Mouse (Mus musculus): ENCODE measurements around the gene P2ry6.

Gene P2ry6

GRCm38 (mm10) chr7:100993166-100993565, 18.7 kb upstream of the P2ry6 start:
- in situ Hi-C loops (cut with MboI; ENCODE audit: low pct_unique_long_range_greater_than_20kb in 1 of 2, low sequenced_read_pairs in 2 of 2, unreplicated experiment in 1 of 2), result loop anchor here in 1 of 2 experiments (10.0 kb wide), 1 partner anchor 52 kb away; no protein-coding TSS in a partner anchor

- in situ Hi-C loops (cut with MboI; ENCODE audit: low pct_unique_long_range_greater_than_20kb in 1 of 2, low sequenced_read_pairs in 2 of 2, unreplicated experiment in 1 of 2), result loop anchor here in 1 of 2 experiments (10.0 kb wide), 1 partner anchor 53 kb away; no protein-coding TSS in a partner anchor
These were observed 17.5 kb upstream of the P2ry6 start for GRCm38 (mm10) chr7:100991972-100992371.

- in situ Hi-C loops (cut with MboI; ENCODE audit: low pct_unique_long_range_greater_than_20kb in 1 of 2, low sequenced_read_pairs in 2 of 2, unreplicated experiment in 1 of 2), result loop anchor here in 1 of 2 experiments (10.0 kb wide), 1 partner anchor 54 kb away; no protein-coding TSS in a partner anchor
These were observed 16.3 kb upstream of the P2ry6 start for GRCm38 (mm10) chr7:100990636-100991311.

GRCm38 (mm10) chr7:100988092-100988491, 13.6 kb upstream of the P2ry6 start:
- in situ Hi-C loops (cut with MboI; ENCODE audit: low pct_unique_long_range_greater_than_20kb in 1 of 2, low sequenced_read_pairs in 2 of 2, unreplicated experiment in 1 of 2), result no loop called here

GRCm38 (mm10) chr7:100984452-100985395, 10.3 kb upstream of the P2ry6 start:
- in situ Hi-C loops (cut with MboI; ENCODE audit: low pct_unique_long_range_greater_than_20kb in 1 of 2, low sequenced_read_pairs in 2 of 2, unreplicated experiment in 1 of 2), result no loop called here

GRCm38 (mm10) chr7:100979175-100979574, 4.7 kb upstream of the P2ry6 start:
- in situ Hi-C loops (cut with MboI; ENCODE audit: low pct_unique_long_range_greater_than_20kb in 1 of 2, low sequenced_read_pairs in 2 of 2, unreplicated experiment in 1 of 2), result no loop called here

GRCm38 (mm10) chr7:100978171-100978570, 3.7 kb upstream of the P2ry6 start:
- in situ Hi-C loops (cut with MboI; ENCODE audit: low pct_unique_long_range_greater_than_20kb in 1 of 2, low sequenced_read_pairs in 2 of 2, unreplicated experiment in 1 of 2), result no loop called here

- in situ Hi-C loops (cut with MboI; ENCODE audit: low pct_unique_long_range_greater_than_20kb in 1 of 2, low sequenced_read_pairs in 2 of 2, unreplicated experiment in 1 of 2), result no loop called here
These were observed 1.6 kb downstream of the P2ry6 start for GRCm38 (mm10) chr7:100972875-100973274.

- in situ Hi-C loops (cut with MboI; ENCODE audit: low pct_unique_long_range_greater_than_20kb in 1 of 2, low sequenced_read_pairs in 2 of 2, unreplicated experiment in 1 of 2), result no loop called here
These were observed 5.4 kb downstream of the P2ry6 start for GRCm38 (mm10) chr7:100968874-100969659.

GRCm38 (mm10) chr7:100968376-100968775, 6.1 kb downstream of the P2ry6 start:
- in situ Hi-C loops (cut with MboI; ENCODE audit: low pct_unique_long_range_greater_than_20kb in 1 of 2, low sequenced_read_pairs in 2 of 2, unreplicated experiment in 1 of 2), result no loop called here

GRCm38 (mm10) chr7:100967850-100968249, 6.6 kb downstream of the P2ry6 start:
- in situ Hi-C loops (cut with MboI; ENCODE audit: low pct_unique_long_range_greater_than_20kb in 1 of 2, low sequenced_read_pairs in 2 of 2, unreplicated experiment in 1 of 2), result no loop called here

- in situ Hi-C loops (cut with MboI; ENCODE audit: low pct_unique_long_range_greater_than_20kb in 1 of 2, low sequenced_read_pairs in 2 of 2, unreplicated experiment in 1 of 2), result no loop called here
These were observed 8.4 kb downstream of the P2ry6 start for GRCm38 (mm10) chr7:100966014-100966413.

- in situ Hi-C loops (cut with MboI; ENCODE audit: low pct_unique_long_range_greater_than_20kb in 1 of 2, low sequenced_read_pairs in 2 of 2, unreplicated experiment in 1 of 2), result no loop called here
These were observed 9.4 kb downstream of the P2ry6 start for GRCm38 (mm10) chr7:100965079-100965478.

GRCm38 (mm10) chr7:100964242-100964641, 10.2 kb downstream of the P2ry6 start:
- in situ Hi-C loops (cut with MboI; ENCODE audit: low pct_unique_long_range_greater_than_20kb in 1 of 2, low sequenced_read_pairs in 2 of 2, unreplicated experiment in 1 of 2), result no loop called here

GRCm38 (mm10) chr7:100963381-100963780, 11.1 kb downstream of the P2ry6 start:
- in situ Hi-C loops (cut with MboI; ENCODE audit: low pct_unique_long_range_greater_than_20kb in 1 of 2, low sequenced_read_pairs in 2 of 2, unreplicated experiment in 1 of 2), result no loop called here

- in situ Hi-C loops (cut with MboI; ENCODE audit: low pct_unique_long_range_greater_than_20kb in 1 of 2, low sequenced_read_pairs in 2 of 2, unreplicated experiment in 1 of 2), result no loop called here
These were observed 13.3 kb downstream of the P2ry6 start for GRCm38 (mm10) chr7:100961146-100961545.

GRCm38 (mm10) chr7:100960462-100960861, 14.0 kb downstream of the P2ry6 start:
- in situ Hi-C loops (cut with MboI; ENCODE audit: low pct_unique_long_range_greater_than_20kb in 1 of 2, low sequenced_read_pairs in 2 of 2, unreplicated experiment in 1 of 2), result no loop called here

GRCm38 (mm10) chr7:100958426-100958825, 16.0 kb downstream of the P2ry6 start:
- in situ Hi-C loops (cut with MboI; ENCODE audit: low pct_unique_long_range_greater_than_20kb in 1 of 2, low sequenced_read_pairs in 2 of 2, unreplicated experiment in 1 of 2), result loop anchor here (5.0 to 10.0 kb wide), 2 partner anchors 86 to 89 kb away; no protein-coding TSS in a partner anchor

Data from mouse embryonic stem cell (cell line).